Mouse (Mus musculus) monocyte, adult 5-6 weeks (primary cell): ENCODE results near the gene Rfxank. TPM values are rescaled to one million over a fixed set of nuclear protein-coding genes. Genes with fewer than 3 reads are reported as not detected.

Source experiments
- ATAC-seq: fragments of 153-309, 156-312 bp; replicated peaks from 2 replicates; pipeline ENCODE4 v1.8.0; 2017; ENCODE audit warnings: mild to moderate bottlenecking; ENCODE audit not compliant: low TSS enrichment, insufficient number of reproducible peaks, severe bottlenecking, poor library complexity, low FRiP score
- total RNA-seq: library from RNA; stranded (forward); fragments of 200-1000, 200-491, 200-594 nt; gene quantifications from 3 replicates; pipeline ENCODE4 v1.2.3, GENCODE M21; 2017

The Rfxank gene
- total RNA-seq, 1 experiment from 2014 or later: 12.5 TPM

DNA sequence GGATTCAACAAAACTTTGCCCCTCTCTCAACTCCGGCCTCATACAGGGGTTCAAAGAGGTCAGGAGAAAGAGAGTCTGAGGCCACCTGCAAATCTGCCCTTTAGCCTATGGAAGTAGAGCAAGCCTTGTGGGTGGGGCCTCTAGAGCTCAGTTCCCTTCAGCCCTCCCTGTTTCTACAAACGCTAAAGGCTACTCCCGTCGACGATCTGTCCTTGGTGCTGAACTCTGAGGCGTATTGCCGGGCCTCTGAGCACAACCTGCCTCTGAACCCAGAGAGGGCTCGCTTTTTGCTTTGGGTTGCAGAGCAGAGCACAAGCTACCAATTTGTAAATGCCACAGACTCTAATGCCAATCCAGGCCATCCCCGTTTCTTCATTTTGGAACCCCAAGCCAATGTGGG is 21.3 kb downstream of the Rfxank start:
- ATAC-seq: no peak

GRCm38 (mm10) chr8:70114892-70115291 is 24.1 kb downstream of the Rfxank start:
- ATAC-seq: no peak

DNA sequence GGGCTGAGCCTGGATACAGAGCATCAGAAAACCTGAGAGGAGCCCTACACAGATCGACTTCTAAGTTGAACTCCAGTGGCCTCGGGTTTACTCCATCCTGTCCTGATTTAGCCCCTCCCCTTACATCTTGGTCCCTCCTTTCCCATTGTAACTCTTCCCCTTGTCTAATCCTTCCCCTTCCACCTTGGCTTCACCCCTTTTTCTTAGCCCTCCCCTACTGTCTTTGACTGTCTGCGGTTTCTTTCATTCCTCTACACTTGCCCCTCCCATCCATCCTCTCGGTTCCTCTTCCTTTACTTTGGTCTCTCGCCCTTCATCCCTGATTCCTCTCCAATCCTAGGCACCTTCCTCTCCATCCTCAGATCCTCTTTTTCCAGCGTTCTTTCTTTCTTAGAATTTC is 24.5 kb downstream of the Rfxank start:
- 0 out of 2 replicates have a peak, but pooled peaks have one; percentile 29 for ATAC-seq

DNA sequence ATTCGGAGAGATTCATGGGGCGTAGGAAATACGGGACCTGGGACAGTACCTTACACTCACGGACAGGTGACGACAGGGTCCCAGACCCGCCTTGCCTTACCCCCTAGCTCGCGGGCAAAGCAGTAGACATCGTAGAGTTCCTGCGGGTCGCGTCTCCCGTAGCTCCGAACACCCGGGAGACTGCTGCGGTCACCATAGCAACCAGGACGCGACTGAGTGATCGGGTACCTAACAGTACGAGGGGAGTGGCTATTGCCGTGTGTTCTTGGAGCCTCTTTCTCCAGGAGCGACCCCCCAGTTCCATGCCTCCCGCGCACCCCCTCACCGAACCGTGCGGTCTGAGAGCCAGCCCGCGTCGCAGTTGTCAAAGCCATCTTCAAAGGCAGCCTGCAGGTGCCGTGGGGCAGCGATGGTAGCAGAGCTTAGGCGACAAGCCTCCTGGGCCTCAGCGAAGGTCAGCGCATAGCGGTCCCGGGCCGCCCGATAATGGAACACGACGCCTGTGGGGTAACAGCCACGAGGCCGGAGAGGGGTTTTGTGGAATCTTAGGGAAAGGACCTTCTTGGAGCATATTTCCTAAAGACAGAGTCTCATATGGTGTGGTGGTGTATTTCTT is 26.4 kb downstream of the Rfxank start:
- no peak for ATAC-seq

GRCm38 (mm10) chr8:70111192-70111795 is 27.7 kb downstream of the Rfxank start:
- ATAC-seq: no peak

GRCm38 (mm10) chr8:70110451-70110850 is 28.5 kb downstream of the Rfxank start:
- no peak for ATAC-seq

DNA sequence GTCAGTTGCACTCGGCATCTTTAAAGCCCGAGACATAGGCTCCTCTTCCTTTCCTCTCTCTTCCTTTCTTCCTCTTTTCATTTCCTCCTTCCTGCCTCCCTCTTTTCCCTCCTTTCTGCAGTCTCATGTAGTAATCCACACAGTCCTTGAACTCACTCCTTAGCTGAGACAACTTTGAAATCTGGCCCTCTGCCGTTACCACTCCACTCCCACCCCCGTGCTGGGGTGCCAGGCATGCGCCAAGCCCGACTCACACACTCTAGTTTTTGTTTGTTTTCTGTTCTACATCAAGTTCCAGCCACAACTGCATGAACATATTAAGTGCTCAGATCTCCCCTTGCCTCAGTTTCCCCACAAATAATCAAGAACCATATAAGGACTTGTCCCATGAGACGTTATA is 34.0 kb downstream of the Rfxank start:
- no peak for ATAC-seq

DNA sequence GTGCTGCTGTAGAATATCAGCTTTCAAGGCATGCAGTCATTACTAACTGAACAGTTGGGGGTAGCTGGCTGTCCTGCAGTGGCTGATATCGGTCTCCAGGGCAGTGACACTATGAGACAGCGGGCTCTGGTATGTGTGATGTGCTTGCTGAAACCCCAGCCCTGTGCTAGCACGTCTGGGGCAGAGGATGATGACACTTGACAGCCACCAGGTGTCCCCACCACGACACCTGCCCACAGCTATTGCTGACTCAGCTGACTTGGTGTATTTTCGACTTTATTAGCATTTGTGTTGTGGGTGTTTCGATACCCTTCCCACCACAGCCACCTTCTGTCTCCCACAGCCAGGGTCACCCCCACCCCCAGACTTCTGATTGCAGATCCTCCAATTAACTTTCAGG is 34.4 kb downstream of the Rfxank start:
- ATAC-seq: peak; percentile 59; the same call in 1 of the 2 replicates

GRCm38 (mm10) chr8:70100241-70100640 is 38.7 kb downstream of the Rfxank start:
- no peak for ATAC-seq

GRCm38 (mm10) chr8:70099276-70099675 is 39.7 kb downstream of the Rfxank start:
- ATAC-seq: no peak

DNA sequence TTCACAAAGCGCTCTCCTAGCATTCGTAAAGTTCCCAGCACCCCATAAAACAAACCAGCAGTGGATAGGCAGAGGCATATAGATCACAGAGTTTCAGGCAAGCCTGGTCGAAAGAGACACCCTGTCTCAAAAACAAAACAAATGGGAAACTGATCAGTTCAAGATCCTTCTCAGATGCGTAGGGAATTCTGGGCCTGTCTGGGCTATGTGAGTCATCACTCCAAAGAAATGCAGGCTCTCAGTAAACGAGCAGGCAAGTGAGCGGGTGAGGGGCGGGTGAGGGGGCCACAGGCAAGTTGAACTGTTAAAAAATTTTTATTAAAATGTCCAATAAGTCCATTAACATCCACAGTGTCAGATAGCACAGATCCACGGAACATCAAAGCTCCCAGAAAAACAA is 46.2 kb downstream of the Rfxank start:
- no peak for ATAC-seq

DNA sequence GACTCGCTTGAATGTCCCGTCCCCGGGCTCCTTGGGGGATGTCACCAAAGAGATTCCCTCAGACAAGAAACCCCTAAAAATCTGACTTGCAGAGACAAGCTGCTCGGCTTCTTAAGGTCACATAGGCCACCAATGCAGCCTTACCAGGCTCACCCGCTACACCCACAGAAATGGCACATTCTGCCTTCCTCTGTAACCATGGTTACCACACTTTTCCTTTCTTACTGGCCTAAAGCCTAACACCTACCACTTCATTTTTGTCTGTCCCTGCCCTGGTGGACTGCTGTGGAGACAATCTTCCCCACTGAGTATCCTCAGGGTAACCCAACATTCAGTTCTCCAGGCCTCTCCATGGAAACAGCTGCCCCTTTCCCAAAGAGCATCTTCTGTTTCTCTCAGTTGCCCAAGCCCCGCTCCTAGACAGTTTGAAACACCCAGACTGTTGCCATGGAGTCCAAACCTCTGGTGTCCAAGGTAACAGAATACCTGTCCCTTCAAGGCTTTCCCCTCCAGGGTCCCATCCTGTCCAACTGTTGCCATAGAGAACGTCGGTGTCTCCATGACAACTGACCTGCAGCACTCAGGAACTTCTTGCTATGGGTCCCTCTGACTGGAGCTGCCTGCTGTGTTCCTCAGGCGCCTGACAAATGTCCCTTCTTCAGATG is 49.5 kb downstream of the Rfxank start:
- no peak for ATAC-seq

- 0 out of 2 replicates have a peak, but pooled peaks have one; percentile 28 for ATAC-seq
Observed at GRCm38 (mm10) chr8:70087836-70088650, 50.9 kb downstream of the Rfxank start.

DNA sequence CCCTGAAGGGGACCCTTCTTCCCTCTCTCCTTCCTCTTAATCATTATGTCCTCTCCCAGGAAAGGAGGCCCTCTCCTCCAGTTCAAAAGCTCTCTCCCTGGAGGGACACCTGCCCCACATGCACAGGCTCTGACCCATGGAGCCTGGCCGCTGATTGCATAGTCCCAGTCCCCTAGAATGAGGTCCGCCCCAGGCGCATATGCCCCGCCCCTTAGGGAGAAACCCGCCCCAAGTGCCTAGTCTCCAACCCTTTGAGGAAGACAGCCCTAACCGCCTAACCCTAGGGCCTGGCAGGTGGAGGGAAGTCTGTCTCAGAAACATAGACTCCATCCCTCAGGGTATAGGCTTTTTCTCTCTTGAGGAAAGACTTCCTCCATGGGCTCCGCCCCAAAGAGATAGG is 51.7 kb downstream of the Rfxank start:
- ATAC-seq: no peak

DNA sequence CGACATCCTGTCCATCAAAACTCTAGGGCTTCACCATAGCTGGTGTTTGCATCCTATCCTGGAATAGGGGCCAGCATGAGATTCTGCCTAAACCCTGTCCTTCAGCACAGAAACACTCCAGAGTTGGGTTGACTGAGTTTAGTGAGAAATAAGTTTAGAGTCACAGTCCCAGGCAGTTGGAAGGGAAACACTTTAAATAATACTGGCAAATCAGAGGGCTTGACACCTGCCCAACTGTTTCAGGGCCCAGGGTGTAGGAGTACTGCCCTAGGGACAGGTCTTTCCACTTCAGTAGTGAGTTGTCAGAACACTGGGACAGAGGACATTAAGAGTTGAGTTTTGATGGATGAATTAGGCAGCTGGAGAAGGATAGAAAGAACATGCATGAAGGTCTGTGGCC is 52.8 kb downstream of the Rfxank start:
- no peak for ATAC-seq

GRCm38 (mm10) chr8:70084191-70085065 is 54.5 kb downstream of the Rfxank start:
- no peak for ATAC-seq

DNA sequence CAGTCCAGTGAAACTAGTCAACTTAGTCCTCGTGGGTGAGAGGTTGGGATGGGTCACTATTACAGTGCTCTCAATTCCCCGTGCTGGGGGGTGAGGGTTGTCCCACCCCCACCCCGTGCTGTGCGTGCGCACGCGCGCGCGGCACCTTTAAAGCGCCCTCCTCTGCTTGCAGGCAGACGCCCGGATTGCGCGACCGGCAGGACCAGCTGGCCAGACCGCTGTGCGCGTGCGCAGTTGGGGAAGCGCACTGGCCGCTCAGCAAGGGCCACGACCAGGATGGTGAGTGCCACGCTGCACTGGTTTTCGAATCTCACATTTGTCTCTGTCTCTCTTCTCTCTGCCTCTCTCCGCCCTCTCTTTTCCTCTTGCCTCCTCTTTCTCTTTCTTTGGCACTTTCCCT is 55.7 kb downstream of the Rfxank start, which contains the start of gene Hapln4:
Gene Hapln4, plus strand, starts transcription at position 173 of the 400 bp plus-strand sequence.
- no peak for ATAC-seq

- ATAC-seq: no peak
Observed at GRCm38 (mm10) chr8:70081976-70082375, 57.0 kb downstream of the Rfxank start.
